Mouse (Mus musculus): ENCODE measurements at regions not wholly inside any gene's neighbourhood (a gene's known extent, or its start where the extent isn't known, plus 50 kb on each side); places are given as distances from the start of the nearest gene placed in this dataset.

GRCm38 (mm10) chr10:9529408-9529807 lies 145.6 kb downstream of the Samd5 start:
- no peaks in the 10 kb centered on the region for H3K36me3 ChIP-seq
- H3K27me3 ChIP-seq (replicated peaks): no peaks in the 10 kb centered on the region
- 29% methylated on average over 7 of the region's 7 CpGs for WGBS
- H3K9me3 ChIP-seq: no peaks in the 10 kb centered on the region
- H3K4me3 ChIP-seq (replicated peaks): no peak overlapping the region
- no peak for ATAC-seq (ENCODE audit: insufficient read depth, low FRiP score, low read depth)
- no peak overlapping the region for H3K4me2 ChIP-seq
- no peak overlapping the region for H3K27ac ChIP-seq
- H3K4me1 ChIP-seq: no peaks in the 10 kb centered on the region
- no peak overlapping the region for H3K9ac ChIP-seq

GRCm38 (mm10) chr10:9528066-9528465 lies 146.9 kb downstream of the Samd5 start:
- WGBS: 64% methylated on average over 4 of the region's 4 CpGs
- ATAC-seq (ENCODE audit: insufficient read depth, low FRiP score, low read depth): no peak
- no peak overlapping the region for H3K4me2 ChIP-seq

GRCm38 (mm10) chr10:9509764-9510390 lies 165.1 kb downstream of the Samd5 start:
- Histone ChIP-seq H3K4me2 (no peak overlapping the region), H3K9ac (no peak overlapping the region), H3K36me3 (no peaks in the 10 kb centered on the region), H3K9me3 (no peaks in the 10 kb centered on the region), H3K27me3 (replicated peaks) (no peaks in the 10 kb centered on the region), H3K27ac (no peak overlapping the region), H3K4me3 (replicated peaks) (no peak overlapping the region), H3K4me1 (no peaks in the 10 kb centered on the region)
- WGBS: 61% methylated on average over 12 of the region's 12 CpGs
- ATAC-seq (ENCODE audit: insufficient read depth, low FRiP score, low read depth): no peak

More at GRCm38 (mm10) chr10:9528066-9528465, 146.9 kb downstream of the Samd5 start:
- no peaks in the 10 kb centered on the region for H3K27me3 ChIP-seq (replicated peaks)
- no peak overlapping the region for H3K9ac ChIP-seq
- H3K36me3 ChIP-seq: no peaks in the 10 kb centered on the region
- no peaks in the 10 kb centered on the region for H3K9me3 ChIP-seq
- no peak overlapping the region for H3K4me3 ChIP-seq (replicated peaks)
- H3K27ac ChIP-seq: no peak overlapping the region
- no peaks in the 10 kb centered on the region for H3K4me1 ChIP-seq

GRCm38 (mm10) chr10:9509092-9509671 lies 165.8 kb downstream of the Samd5 start:
- Histone ChIP-seq H3K27ac (no peak overlapping the region), H3K9me3 (no peaks in the 10 kb centered on the region), H3K4me1 (no peaks in the 10 kb centered on the region), H3K4me2 (no peak overlapping the region), H3K9ac (no peak overlapping the region), H3K27me3 (replicated peaks) (no peaks in the 10 kb centered on the region), H3K36me3 (no peaks in the 10 kb centered on the region), H3K4me3 (replicated peaks) (no peak overlapping the region)
- WGBS: 59% methylated on average over 17 of the region's 17 CpGs
- no peak for ATAC-seq (ENCODE audit: insufficient read depth, low FRiP score, low read depth)

- no peak overlapping the region for H3K9ac ChIP-seq
- no peaks in the 10 kb centered on the region for H3K36me3 ChIP-seq
- H3K4me3 ChIP-seq (replicated peaks): no peak overlapping the region
- H3K27ac ChIP-seq: no peak overlapping the region
- H3K4me2 ChIP-seq: no peak overlapping the region
- no peaks in the 10 kb centered on the region for H3K4me1 ChIP-seq
- 58% methylated on average over 11 of the region's 11 CpGs for WGBS
- no peaks in the 10 kb centered on the region for H3K9me3 ChIP-seq
- H3K27me3 ChIP-seq (replicated peaks): no peaks in the 10 kb centered on the region
- ATAC-seq (ENCODE audit: insufficient read depth, low FRiP score, low read depth): no peak
These were observed 171.2 kb downstream of the Samd5 start for GRCm38 (mm10) chr10:9503569-9504493.

- no peaks in the 10 kb centered on the region for H3K36me3 ChIP-seq
- H3K4me2 ChIP-seq: no peak overlapping the region
- no peak overlapping the region for H3K9ac ChIP-seq
- ATAC-seq (ENCODE audit: insufficient read depth, low FRiP score, low read depth): no peak
- H3K4me3 ChIP-seq (replicated peaks): no peak overlapping the region
- 79% methylated on average over 3 of the region's 3 CpGs for WGBS
- H3K27ac ChIP-seq: no peak overlapping the region
- H3K9me3 ChIP-seq: no peaks in the 10 kb centered on the region
- no peaks in the 10 kb centered on the region for H3K27me3 ChIP-seq (replicated peaks)
- no peaks in the 10 kb centered on the region for H3K4me1 ChIP-seq
These were observed 176.5 kb downstream of the Samd5 start for GRCm38 (mm10) chr10:9498550-9498949.

DNA sequence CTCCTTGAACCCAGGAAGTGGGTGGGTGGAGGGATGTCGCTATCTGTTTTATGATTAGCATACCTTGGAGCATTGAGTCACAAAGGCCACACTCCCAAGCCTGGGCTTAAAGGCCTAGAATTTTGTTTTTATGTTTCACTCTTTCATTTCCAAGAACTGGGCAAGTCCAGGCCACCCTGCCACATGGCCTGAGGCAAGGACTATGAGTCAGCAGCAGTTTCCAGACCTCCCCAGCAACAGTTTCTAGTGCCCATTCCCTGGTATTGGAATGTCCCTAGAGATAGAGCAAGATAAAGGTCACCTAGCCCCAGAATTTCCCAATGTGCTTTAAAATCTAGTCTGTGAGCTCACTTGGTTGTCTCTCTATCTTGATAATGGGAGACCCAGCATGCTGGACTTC lies 178.0 kb downstream of the Samd5 start:
- no peak overlapping the region for H3K4me2 ChIP-seq
- ATAC-seq (ENCODE audit: insufficient read depth, low FRiP score, low read depth): no peak
- H3K9ac ChIP-seq: no peak overlapping the region
- no peaks in the 10 kb centered on the region for H3K4me1 ChIP-seq
- H3K27me3 ChIP-seq (replicated peaks): no peaks in the 10 kb centered on the region
- no peaks in the 10 kb centered on the region for H3K36me3 ChIP-seq
- no peak overlapping the region for H3K27ac ChIP-seq
- H3K4me3 ChIP-seq (replicated peaks): no peak overlapping the region
- 89% methylated on average over 1 of the region's 1 CpGs for WGBS
- H3K9me3 ChIP-seq: no peaks in the 10 kb centered on the region

GRCm38 (mm10) chr10:9495143-9495651 lies 179.8 kb downstream of the Samd5 start:
- WGBS: 39% methylated on average over 6 of the region's 6 CpGs

DNA sequence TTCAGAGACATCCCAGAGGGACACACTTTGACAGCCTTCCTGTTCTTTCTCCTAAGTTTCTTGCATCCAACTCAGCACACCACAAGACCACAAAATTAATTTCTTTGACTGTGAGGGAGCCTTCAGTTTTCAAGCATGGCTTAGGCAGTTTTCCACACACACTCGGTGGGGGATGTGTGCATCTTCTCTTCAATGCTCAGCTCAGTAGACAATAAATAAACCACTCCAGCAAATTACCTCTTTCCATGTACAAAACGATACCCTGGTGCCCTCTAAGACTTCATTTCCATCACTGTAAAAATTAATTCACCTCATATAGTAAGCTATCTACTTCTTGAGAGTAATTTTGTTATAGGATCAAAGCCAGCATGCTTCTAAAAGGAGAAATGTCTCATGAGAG lies 184.6 kb downstream of the Samd5 start:
- Histone ChIP-seq H3K27ac (no peak overlapping the region), H3K9ac (no peak overlapping the region), H3K27me3 (replicated peaks) (no peaks in the 10 kb centered on the region), H3K4me2 (no peak overlapping the region), H3K4me3 (replicated peaks) (no peak overlapping the region), H3K9me3 (no peaks in the 10 kb centered on the region), H3K4me1 (no peaks in the 10 kb centered on the region), H3K36me3 (no peaks in the 10 kb centered on the region)
- no peak for ATAC-seq (ENCODE audit: insufficient read depth, low FRiP score, low read depth)
- 71% methylated on average over 2 of the region's 2 CpGs for WGBS

More at GRCm38 (mm10) chr10:9495143-9495651, 179.8 kb downstream of the Samd5 start:
- ATAC-seq (ENCODE audit: insufficient read depth, low FRiP score, low read depth): no peak
- Histone ChIP-seq H3K9ac (no peak overlapping the region), H3K36me3 (no peaks in the 10 kb centered on the region), H3K27ac (no peak overlapping the region), H3K27me3 (replicated peaks) (no peaks in the 10 kb centered on the region), H3K4me1 (no peaks in the 10 kb centered on the region), H3K9me3 (no peaks in the 10 kb centered on the region), H3K4me2 (no peak overlapping the region), H3K4me3 (replicated peaks) (no peak overlapping the region)

DNA sequence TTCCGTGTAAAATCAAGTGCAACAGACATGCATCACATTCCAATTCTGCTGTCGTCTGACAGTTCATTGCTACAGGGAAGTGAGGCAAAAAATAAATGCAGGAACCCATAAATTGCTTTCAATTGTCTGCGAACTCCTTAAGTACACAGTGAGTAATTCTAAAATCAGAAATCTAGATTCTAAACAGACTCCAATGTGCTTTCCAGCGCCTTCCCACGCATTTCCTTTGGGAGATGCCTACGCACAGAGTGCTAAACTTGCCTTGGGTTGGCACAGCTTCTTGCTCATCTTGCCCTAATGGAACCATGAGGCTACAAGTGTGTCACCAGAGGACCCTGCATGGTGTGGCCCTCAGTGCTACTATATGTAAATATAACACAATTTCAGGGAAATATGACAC lies 212.6 kb downstream of the Samd5 start:
- no peak overlapping the region for H3K9ac ChIP-seq
- H3K27ac ChIP-seq: no peak overlapping the region
- H3K27me3 ChIP-seq (replicated peaks): no peaks in the 10 kb centered on the region
- H3K36me3 ChIP-seq: no peaks in the 10 kb centered on the region
- WGBS: 59% methylated on average over 6 of the region's 6 CpGs
- H3K4me2 ChIP-seq: no peak overlapping the region
- H3K4me1 ChIP-seq: no peaks in the 10 kb centered on the region
- no peak for ATAC-seq (ENCODE audit: insufficient read depth, low FRiP score, low read depth)
- no peak overlapping the region for H3K4me3 ChIP-seq (replicated peaks)
- no peaks in the 10 kb centered on the region for H3K9me3 ChIP-seq

- WGBS: 90% methylated on average over 6 of the region's 6 CpGs
- Histone ChIP-seq H3K4me2 (no peak overlapping the region), H3K9ac (no peak overlapping the region), H3K36me3 (no peaks in the 10 kb centered on the region), H3K27ac (no peak overlapping the region), H3K9me3 (no peaks in the 10 kb centered on the region), H3K4me1 (no peaks in the 10 kb centered on the region), H3K4me3 (replicated peaks) (no peak overlapping the region), H3K27me3 (replicated peaks) (no peaks in the 10 kb centered on the region)
- no peak for ATAC-seq (ENCODE audit: insufficient read depth, low FRiP score, low read depth)
These were observed 215.9 kb downstream of the Samd5 start for GRCm38 (mm10) chr10:9459145-9459544.

DNA sequence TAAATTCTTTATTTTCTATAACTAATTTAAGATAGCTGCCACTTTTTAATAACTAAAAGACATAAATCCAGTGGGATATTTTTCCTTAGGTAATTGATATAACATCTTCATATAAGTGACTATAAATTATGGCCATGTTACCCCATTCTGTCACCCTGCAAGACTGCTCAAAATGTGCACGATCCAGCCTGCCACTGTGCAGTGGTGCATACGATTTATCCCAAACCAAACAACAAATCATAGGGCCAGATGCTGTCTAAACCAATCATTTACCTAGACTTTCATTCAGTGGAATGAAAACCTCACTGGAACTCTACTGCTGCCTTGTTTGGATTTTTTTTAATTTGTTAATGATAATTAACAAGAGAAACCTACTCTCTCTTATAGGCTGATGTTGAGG lies 216.5 kb downstream of the Samd5 start:
- Histone ChIP-seq H3K36me3 (no peaks in the 10 kb centered on the region), H3K4me2 (no peak overlapping the region), H3K9me3 (no peaks in the 10 kb centered on the region), H3K4me1 (no peaks in the 10 kb centered on the region), H3K4me3 (replicated peaks) (no peak overlapping the region), H3K27ac (no peak overlapping the region), H3K27me3 (replicated peaks) (no peaks in the 10 kb centered on the region), H3K9ac (no peak overlapping the region)
- WGBS: 70% methylated on average over 2 of the region's 2 CpGs
- no peak for ATAC-seq (ENCODE audit: insufficient read depth, low FRiP score, low read depth)

Data from stomach, embryonic 15.5 days (tissue).